Mouse (Mus musculus): ENCODE results near the gene Surf1.

Gene Surf1

GRCm38 (mm10) chr2:26915927-26916728, at the start of gene Surf1, which contains the start of gene Surf2:
Gene Surf1, minus strand, starts transcription at chr2:26916530.
Gene Surf2, plus strand, starts transcription at chr2:26916367.
- peak; percentile 84 for DNase-seq (ENCODE audit: low spot score)

GRCm38 (mm10) chr2:26964724-26965370, 48.5 kb upstream of the Surf1 start:
- DNase-seq (ENCODE audit: low spot score): no peak

- peak; percentile 92 for DNase-seq (ENCODE audit: low spot score)
Measured at GRCm38 (mm10) chr2:26963923-26964723, 47.8 kb upstream of the Surf1 start, which contains the start of gene Rexo4. Gene Rexo4, minus strand, starts transcription at chr2:26964386.

GRCm38 (mm10) chr2:26960756-26961155, 44.4 kb upstream of the Surf1 start:
- no peak for DNase-seq (ENCODE audit: low spot score)

- DNase-seq (ENCODE audit: low spot score): no peak
Measured at GRCm38 (mm10) chr2:26957488-26957859, 41.1 kb upstream of the Surf1 start.

GRCm38 (mm10) chr2:26956811-26957487, 40.6 kb upstream of the Surf1 start:
- no peak for DNase-seq (ENCODE audit: low spot score)

GRCm38 (mm10) chr2:26954735-26955395, 38.5 kb upstream of the Surf1 start:
- DNase-seq (ENCODE audit: low spot score): no peak

GRCm38 (mm10) chr2:26952866-26953265, 36.5 kb upstream of the Surf1 start:
- no peak for DNase-seq (ENCODE audit: low spot score)

- no peak for DNase-seq (ENCODE audit: low spot score)
Measured at GRCm38 (mm10) chr2:26952193-26952592, 35.9 kb upstream of the Surf1 start.

GRCm38 (mm10) chr2:26951346-26951905, 35.1 kb upstream of the Surf1 start:
- no peak for DNase-seq (ENCODE audit: low spot score)

GRCm38 (mm10) chr2:26950411-26950810, 34.1 kb upstream of the Surf1 start:
- no peak for DNase-seq (ENCODE audit: low spot score)

GRCm38 (mm10) chr2:26943253-26943652, 26.9 kb upstream of the Surf1 start:
- no peak for DNase-seq (ENCODE audit: low spot score)

- DNase-seq (ENCODE audit: low spot score): no peak
Measured at GRCm38 (mm10) chr2:26941539-26941938, 25.2 kb upstream of the Surf1 start.

- DNase-seq (ENCODE audit: low spot score): no peak
Measured at GRCm38 (mm10) chr2:26936425-26936824, 20.1 kb upstream of the Surf1 start.

- DNase-seq (ENCODE audit: low spot score): no peak
Measured at GRCm38 (mm10) chr2:26935286-26935685, 19.0 kb upstream of the Surf1 start.

- DNase-seq (ENCODE audit: low spot score): peak; percentile 92
Measured at GRCm38 (mm10) chr2:26933304-26934055, 17.1 kb upstream of the Surf1 start, which contains the start of the genes Surf4 and Stkld1. Gene Surf4, minus strand, starts transcription at chr2:26933928. Gene Stkld1, plus strand, starts transcription at chr2:26934047.

- DNase-seq (ENCODE audit: low spot score): peak; percentile 27
Measured at GRCm38 (mm10) chr2:26932473-26933303, 16.4 kb upstream of the Surf1 start.

- peak; percentile 81 for DNase-seq (ENCODE audit: low spot score)
Measured at GRCm38 (mm10) chr2:26930390-26930789, 14.1 kb upstream of the Surf1 start.

All from layer of hippocampus, adult 11-12 months (tissue).